In the genomic region with DNA sequence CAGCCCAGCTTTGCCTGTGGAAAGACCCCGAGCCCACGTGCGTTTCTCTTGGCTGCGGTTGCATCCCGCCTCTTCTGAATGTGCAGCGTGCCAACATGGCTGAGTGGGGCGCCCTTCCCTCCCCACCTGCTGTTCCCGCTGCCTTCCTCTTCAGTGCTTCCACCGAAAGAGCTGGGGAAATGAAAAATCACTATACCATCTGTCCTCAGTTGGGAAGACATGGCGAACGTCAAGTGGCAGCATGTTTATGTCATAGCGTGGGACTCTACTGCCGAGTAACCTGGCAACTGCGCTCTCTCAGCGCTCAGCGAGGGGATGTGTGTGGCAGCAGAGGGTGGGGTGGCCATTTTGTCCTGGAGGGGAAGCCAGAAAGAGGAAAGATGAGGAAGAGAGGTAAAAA, we compare ENCODE assay signal across 12 mouse cellular contexts. TPM values are rescaled to one million over a fixed set of nuclear protein-coding genes. Genes with fewer than 3 reads are reported as not detected.
DNase-seq lines count a peak whose midpoint lies in the region; ATAC-seq lines count a peak whose summit lies in the region.
"Had no signal": no experiment of that assay in that cellular context is flagged by ENCODE, and none has a peak within 500 bp of the region (broad histone marks: within the 10 kb centered on the region; RNA-seq: fewer than 3 reads in every experiment).

No protein-coding gene starts in this region.

- H3K27me3 ChIP-seq in heart, embryonic 12.5 days (replicated peaks), result no peaks in the 10 kb centered on the region; the same call in 1 of the 2 replicates

- DNase-seq in cerebellum, adult 9-11 months, result peak; percentile 55
- DNase-seq in cerebellum, postnatal 25 days, result no peak
- peak; percentile 85 for DNase-seq in right cerebral cortex, adult 18-20 months
- no peak for DNase-seq in right cerebral cortex, postnatal 4 days
- peak; percentile 67 to 84 for DNase-seq in left cerebral cortex, postnatal 14 days (ENCODE audit: low spot score in 2 of 2)
- DNase-seq in kidney, postnatal 36 days, result no peak
- DNase-seq: liver, embryonic 13.5 days; thymus, adult 2 months had no signal

- H3K4me1 ChIP-seq in heart, embryonic 12.5 days (replicated peaks), result 0 out of 2 replicates have a peak, but pooled peaks cover 4% of the 10 kb centered on the region
- H3K4me1 ChIP-seq: liver, embryonic 13.5 days had no signal

- no peak overlapping the region for H3K9ac ChIP-seq in heart, embryonic 12.5 days
- H3K9ac ChIP-seq: liver, embryonic 13.5 days had no signal

- no peak overlapping the region for H3K27ac ChIP-seq in heart, embryonic 12.5 days (ENCODE audit: poor library complexity, severe bottlenecking)
- H3K27ac ChIP-seq: liver, embryonic 13.5 days; macrophage had no signal

- intact Hi-C loops in left cerebral cortex, postnatal 14 days (cut with DNase I), result no loop called here

- H3K36me3 ChIP-seq in heart, embryonic 12.5 days, result no peaks in the 10 kb centered on the region
- H3K36me3 ChIP-seq: liver, embryonic 13.5 days had no signal

- no peak for ATAC-seq in megakaryocyte-erythroid progenitor cell, adult 5-6 weeks (replicated peaks; ENCODE audit: low FRiP score, low TSS enrichment, poor library complexity, severe bottlenecking)
- ATAC-seq in heart, embryonic 12.5 days (ENCODE audit: insufficient number of reproducible peaks, low FRiP score), result no peak
- ATAC-seq: intestine, embryonic 16.5 days had no signal

- H3K4me2 ChIP-seq in heart, embryonic 12.5 days, result no peak overlapping the region
- H3K4me2 ChIP-seq: liver, embryonic 13.5 days had no signal

- peaks cover 6% of the 10 kb centered on the region; the same call in 1 of the 2 replicates for H3K9me3 ChIP-seq in heart, embryonic 12.5 days (replicated peaks)
- H3K9me3 ChIP-seq: liver, embryonic 13.5 days had no signal

- H3K4me3 ChIP-seq in heart, embryonic 12.5 days, result no peak overlapping the region
- H3K4me3 ChIP-seq: liver, embryonic 13.5 days had no signal

- 88% methylated on average over 16 of the region's 16 CpGs for WGBS in heart, embryonic 12.5 days

RNA-seq across cellular contexts. Expression of gene Lrpap1, which starts 23.6 kb away (rescaled TPM):
- total RNA-seq in left cerebral cortex, postnatal 14 days (2021), result 100 to 1,000 TPM; 119 to 122 TPM
- total RNA-seq in megakaryocyte-erythroid progenitor cell, adult 5-6 weeks (2014; fragmentation: Nextera tagmentation), result 22.9 and 26.7 TPM in 2 replicates
- 42.8 and 51.0 TPM in 2 replicates for total RNA-seq in megakaryocyte-erythroid progenitor cell, adult 5-6 weeks (2017)
- 142 and 147 TPM in 2 replicates for polyA plus RNA-seq in heart, embryonic 12.5 days (2016; fragmentation: Nextera tagmentation; extraction: Ambion mirVana)

Comparison
In these comparisons a context has a peak if more than half of its experiments do, and no peak if none do; other contexts are left out.
1. DNase-seq: peak in cerebellum, adult 9-11 months (single experiment), right cerebral cortex, adult 18-20 months (single experiment) and left cerebral cortex, postnatal 14 days (2 of 2); none in cerebellum, postnatal 25 days (0 of 2), right cerebral cortex, postnatal 4 days (single experiment) and kidney, postnatal 36 days (0 of 2).